Mouse (Mus musculus): ENCODE data around the gene Pts. TPM values are rescaled to one million over a fixed set of nuclear protein-coding genes. Genes with fewer than 3 reads are reported as not detected.
A peak's percentile ranks its signal among the peaks of the same experiment; 100 is the strongest.

Pts gene
- total and polyA plus RNA-seq, 3 experiments, result 24.6 TPM; not detected in 1

GRCm38 (mm10) chr9:50528293-50528892 is at the start of gene Pts (continued):
- TF ChIP-seq JUND (IDR thresholded peaks at IDR 0.05; ENCODE audit: low read depth, low read length) (no peak), GABPA (IDR thresholded peaks at IDR 0.05; ENCODE audit: low read depth, low read length) (0 out of 2 replicates have a peak, but pooled peaks have one; percentile 9), MAZ (IDR thresholded peaks at IDR 0.05; ENCODE audit: low read depth, low read length) (peak; percentile 76), KAT2A (conservative IDR thresholded peaks at IDR 0.05; ENCODE audit: low read depth, low read length) (no peak; the same call in 1 of the 2 replicates)

- Histone ChIP-seq H3K4me3 (ENCODE audit: control insufficient read depth in 1 of 2, insufficient read depth in 1 of 2, low read depth in 2 of 2, low read length in 2 of 2) (no peak overlapping the region), H3K4me1 (ENCODE audit: control insufficient read depth in 1 of 2, insufficient read depth in 2 of 2, low read length in 2 of 2) (no peaks in the 10 kb centered on the region), H3K27ac (ENCODE audit: control insufficient read depth, low read depth, low read length) (no peak overlapping the region), H3K36me3 (ENCODE audit: control insufficient read depth in 1 of 2, insufficient read depth in 2 of 2, low read length in 2 of 2) (no peaks in the 10 kb centered on the region), H3K27me3 (ENCODE audit: control insufficient read depth in 1 of 2, insufficient read depth in 2 of 2, low read length in 2 of 2) (peaks cover 0 to 5% of the 10 kb centered on the region in 2 experiments; a peak in 2 of 4 replicates), H3K9ac (ENCODE audit: control insufficient read depth, low read depth, low read length, poor library complexity, severe bottlenecking) (no peak overlapping the region), H3K9me3 (replicated peaks; ENCODE audit: insufficient read depth, low read length) (no peaks in the 10 kb centered on the region), H3K79me2 (ENCODE audit: control insufficient read depth, insufficient read depth, low read length, poor library complexity) (no peaks in the 10 kb centered on the region)
- TF ChIP-seq ZC3H11A (IDR thresholded peaks at IDR 0.05; ENCODE audit: low read depth, low read length) (no peak), NELFE (IDR thresholded peaks at IDR 0.05; ENCODE audit: low read depth, low read length) (no peak), ETS1 (IDR thresholded peaks at IDR 0.05; ENCODE audit: low read depth, low read length) (no peak), ZKSCAN1 (IDR thresholded peaks at IDR 0.05; ENCODE audit: low read depth, low read length) (no peak), BHLHE40 (IDR thresholded peaks at IDR 0.05; ENCODE audit: borderline replicate concordance, low read depth, low read length) (no peak), POLR2AphosphoS2 (IDR thresholded peaks at IDR 0.05; ENCODE audit: low read length) (no peak), TCF12 (IDR thresholded peaks at IDR 0.05; ENCODE audit: low read depth, low read length) (no peak), RCOR1 (IDR thresholded peaks at IDR 0.05; ENCODE audit: low read depth, low read length) (no peak), ZNF384 (IDR thresholded peaks at IDR 0.05; ENCODE audit: low read depth, low read length) (no peak), MAFK (IDR thresholded peaks at IDR 0.05; ENCODE audit: borderline replicate concordance, low read depth, low read length) (no peak)
- DNase-seq (ENCODE audit: low read depth, low spot score), result peak; percentile 19
These were observed 41.3 kb upstream of the Pts start for GRCm38 (mm10) chr9:50569599-50570525.

- no peaks in the 10 kb centered on the region for H3K36me3 ChIP-seq (ENCODE audit: control insufficient read depth in 1 of 2, insufficient read depth in 2 of 2, low read length in 2 of 2)
- H3K4me1 ChIP-seq (ENCODE audit: control insufficient read depth in 1 of 2, insufficient read depth in 2 of 2, low read length in 2 of 2), result no peaks in the 10 kb centered on the region
- H3K27me3 ChIP-seq (ENCODE audit: control insufficient read depth in 1 of 2, insufficient read depth in 2 of 2, low read length in 2 of 2), result no peaks in the 10 kb centered on the region; a peak in 2 of 4 replicates
- H3K27ac ChIP-seq (ENCODE audit: control insufficient read depth, low read depth, low read length), result no peak overlapping the region
- no peak overlapping the region for H3K9ac ChIP-seq (ENCODE audit: control insufficient read depth, low read depth, low read length, poor library complexity, severe bottlenecking)
- no peaks in the 10 kb centered on the region for H3K79me2 ChIP-seq (ENCODE audit: control insufficient read depth, insufficient read depth, low read length, poor library complexity)
- no peak for TF ChIP-seq KAT2A (conservative IDR thresholded peaks at IDR 0.05; ENCODE audit: low read depth, low read length)
- no peak for TF ChIP-seq RCOR1 (IDR thresholded peaks at IDR 0.05; ENCODE audit: low read depth, low read length)
- TF ChIP-seq ZC3H11A (IDR thresholded peaks at IDR 0.05; ENCODE audit: low read depth, low read length), result no peak
- no peak for TF ChIP-seq MAFK (IDR thresholded peaks at IDR 0.05; ENCODE audit: borderline replicate concordance, low read depth, low read length)
- no peak for TF ChIP-seq POLR2AphosphoS5 (IDR thresholded peaks at IDR 0.05; ENCODE audit: borderline replicate concordance, low read depth, low read length)
- TF ChIP-seq TCF12 (IDR thresholded peaks at IDR 0.05; ENCODE audit: low read depth, low read length), result no peak
- no peak for TF ChIP-seq CHD1 (IDR thresholded peaks at IDR 0.05; ENCODE audit: low read depth, low read length)
- no peak for TF ChIP-seq USF2 (IDR thresholded peaks at IDR 0.05; ENCODE audit: borderline replicate concordance in 1 of 2, insufficient read depth in 1 of 2, low read depth in 1 of 2, low read length in 2 of 2)
- TF ChIP-seq MYB (IDR thresholded peaks at IDR 0.05; ENCODE audit: low read depth, low read length), result no peak
- no peak for TF ChIP-seq CHD2 (IDR thresholded peaks at IDR 0.05; ENCODE audit: low read length)
- no peak for TF ChIP-seq GATA1 (IDR thresholded peaks at IDR 0.05; ENCODE audit: low read depth, low read length)
- TF ChIP-seq HCFC1 (IDR thresholded peaks at IDR 0.05; ENCODE audit: low read depth, low read length), result no peak
- no peak for TF ChIP-seq NRF1 (IDR thresholded peaks at IDR 0.05; ENCODE audit: insufficient read depth, low read depth, low read length, poor library complexity, severe bottlenecking)
- TF ChIP-seq ZNF384 (IDR thresholded peaks at IDR 0.05; ENCODE audit: low read depth, low read length), result no peak
- no peak for TF ChIP-seq POLR2AphosphoS2 (IDR thresholded peaks at IDR 0.05; ENCODE audit: low read length)
- TF ChIP-seq ZKSCAN1 (IDR thresholded peaks at IDR 0.05; ENCODE audit: low read depth, low read length), result no peak
- TF ChIP-seq UBTF (IDR thresholded peaks at IDR 0.05; ENCODE audit: borderline replicate concordance, insufficient read depth, low read depth, low read length), result no peak
- TF ChIP-seq CTCF (IDR thresholded peaks at IDR 0.05 in 2 of 3, conservative IDR thresholded peaks at IDR 0.05 in 1 of 3; ENCODE audit: control insufficient read depth in 1 of 3, insufficient read depth in 1 of 3, low read depth in 2 of 3, low read length in 3 of 3, poor library complexity in 1 of 3, severe bottlenecking in 1 of 3), result no peak
- no peaks in the 10 kb centered on the region for H3K9me3 ChIP-seq (replicated peaks; ENCODE audit: insufficient read depth, low read length)
- DNase-seq (ENCODE audit: low read depth, low spot score), result no peak
- no peak overlapping the region for H3K4me3 ChIP-seq (ENCODE audit: control insufficient read depth in 1 of 2, insufficient read depth in 1 of 2, low read depth in 2 of 2, low read length in 2 of 2)
These were observed 39.4 kb upstream of the Pts start for GRCm38 (mm10) chr9:50567881-50568280.

All from MEL (cell line).